Mouse (Mus musculus) lung, postnatal 0 days (tissue): ENCODE measurements around the gene Prmt1.
A peak's percentile ranks its signal among the peaks of the same experiment; 100 is the strongest.

Source experiments
- CTCF ChIP-seq: IDR thresholded peaks from 2 replicates; pipeline ENCODE4 v1.5.1; 2016; ENCODE audit warnings: antibody characterized with exemption, mild to moderate bottlenecking
- EP300 ChIP-seq: IDR thresholded peaks from 2 replicates; pipeline ENCODE4 v1.6.1; 2016; ENCODE audit warnings: antibody characterized with exemption, mild to moderate bottlenecking, control low read depth

GRCm38 (mm10) chr7:44986879-44987718 is 731 bp upstream of the Prmt1 start:
- peak; percentile 25; the same call in 1 of the 2 replicates for TF ChIP-seq CTCF
- TF ChIP-seq EP300 = no peak
